Mouse (Mus musculus) myocyte (in vitro differentiated cells): ENCODE measurements around the gene Iffo2. TPM values are rescaled to one million over a fixed set of nuclear protein-coding genes. Genes with fewer than 3 reads are reported as not detected.

Source experiments
- H3K27me3 ChIP-seq: one replicate; pipeline ENCODE4 v1.6.1; 2011; ENCODE audit not compliant: control insufficient read depth, insufficient read depth, insufficient read length
- H3K36me3 ChIP-seq: one replicate; pipeline ENCODE4 v1.6.1; 2011; ENCODE audit not compliant: control insufficient read depth, insufficient read depth
- H3K4me2 ChIP-seq: one replicate; pipeline ENCODE4 v1.6.1; 2011; ENCODE audit warnings: low read depth, control low read depth
- H3K4me3 ChIP-seq: one replicate; pipeline ENCODE4 v1.5.1; 2011; ENCODE audit warnings: mild to moderate bottlenecking, control low read depth, moderate library complexity
- H3K79me2 ChIP-seq: one replicate; pipeline ENCODE4 v1.6.1; 2011; ENCODE audit not compliant: control insufficient read depth, insufficient read depth
- H3ac ChIP-seq: one replicate; pipeline ENCODE4 v1.6.1; 2011; ENCODE audit not compliant: control insufficient read depth, insufficient read length
- CEBPB ChIP-seq: IDR thresholded peaks from 2 replicates; pipeline ENCODE4 v1.6.1; 2011; ENCODE audit warnings: mild to moderate bottlenecking, moderate library complexity; ENCODE audit not compliant: poor library complexity, insufficient read depth, severe bottlenecking
- E2F4 ChIP-seq: IDR thresholded peaks from one replicate; pipeline ENCODE4 v1.6.1; 2011; ENCODE audit warnings: mild to moderate bottlenecking, control low read depth, moderate library complexity; ENCODE audit not compliant: insufficient read depth
- MAX ChIP-seq: IDR thresholded peaks from one replicate; pipeline ENCODE4 v1.6.1; 2011; ENCODE audit warnings: low read depth, mild to moderate bottlenecking, control low read depth
- MYOD1 ChIP-seq, 3 experiments: IDR thresholded peaks; one replicate each; pipeline ENCODE4 v1.6.1; 2011; ENCODE audit warnings: control low read depth in 2 of 3, low read depth in 2 of 3, mild to moderate bottlenecking in 2 of 3, moderate library complexity in 1 of 3; ENCODE audit not compliant: insufficient read length in 2 of 3, control insufficient read depth in 1 of 3
- MYOG ChIP-seq, 3 experiments: IDR thresholded peaks; one replicate each; pipeline ENCODE4 v1.6.1; 2011; ENCODE audit warnings: control low read depth in 2 of 3, low read depth in 2 of 3, mild to moderate bottlenecking in 2 of 3; ENCODE audit not compliant: insufficient read length in 2 of 3, control insufficient read depth in 1 of 3, insufficient read depth in 1 of 3
- POLR2A ChIP-seq: IDR thresholded peaks from one replicate; pipeline ENCODE4 v1.6.1; 2011; ENCODE audit warnings: low read depth, mild to moderate bottlenecking, control low read depth, moderate library complexity; ENCODE audit not compliant: insufficient read length
- POLR2AphosphoS2 ChIP-seq: IDR thresholded peaks from one replicate; pipeline ENCODE4 v1.6.1; 2011; ENCODE audit warnings: low read depth, control low read depth; ENCODE audit not compliant: insufficient read length
- REST ChIP-seq: IDR thresholded peaks from one replicate; pipeline ENCODE4 v1.6.1; 2011; ENCODE audit warnings: mild to moderate bottlenecking, control low read depth, moderate library complexity; ENCODE audit not compliant: insufficient read depth, insufficient read length
- SRF ChIP-seq: IDR thresholded peaks from one replicate; pipeline ENCODE4 v1.6.1; 2011; ENCODE audit warnings: low read depth; ENCODE audit not compliant: control insufficient read depth, insufficient read length
- TCF12 ChIP-seq: IDR thresholded peaks from one replicate; pipeline ENCODE4 v1.6.1; 2011; ENCODE audit warnings: mild to moderate bottlenecking, control low read depth; ENCODE audit not compliant: poor library complexity, insufficient read depth, severe bottlenecking
- TCF3 ChIP-seq: IDR thresholded peaks from one replicate; pipeline ENCODE4 v1.6.1; 2011; ENCODE audit warnings: low read depth, control low read depth; ENCODE audit not compliant: insufficient read length
- USF1 ChIP-seq: IDR thresholded peaks from one replicate; pipeline ENCODE4 v1.6.1; 2011; ENCODE audit warnings: low read depth, mild to moderate bottlenecking, control low read depth, moderate library complexity
- polyA plus RNA-seq: library from polyadenylated mRNA; unstranded; fragments of >200 nt; fragmentation: generic; extraction: Trizol; gene quantifications from one replicate; pipeline ENCODE4 v1.2.1, GENCODE M21; 2012; ENCODE audit warnings: missing spikeins

Iffo2 gene
- polyA plus RNA-seq, 1 experiment = 12.1 TPM

DNA sequence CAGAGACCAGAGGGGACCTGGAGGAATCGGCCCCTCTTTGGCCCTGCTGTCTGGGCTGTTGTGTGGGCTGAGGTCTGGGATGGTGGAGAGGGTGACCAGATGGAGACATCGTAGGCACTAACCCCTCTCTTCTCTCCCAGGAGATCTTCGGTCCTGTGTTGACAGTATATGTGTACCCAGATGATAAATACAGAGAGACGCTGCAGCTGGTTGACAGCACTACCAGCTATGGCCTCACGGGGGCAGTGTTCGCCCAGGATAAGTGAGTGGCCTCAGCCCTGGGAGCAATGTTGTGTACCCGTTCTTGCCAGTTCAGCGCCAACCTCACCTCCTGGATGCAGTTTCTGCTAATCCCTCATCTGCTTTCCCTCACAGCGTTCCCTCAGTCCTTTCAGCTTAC, 113.6 kb downstream of the Iffo2 start:
- no peak overlapping the region for H3K4me2 ChIP-seq
- H3K27me3 ChIP-seq = no peaks in the 10 kb centered on the region
- no peaks in the 10 kb centered on the region for H3K36me3 ChIP-seq
- no peaks in the 10 kb centered on the region for H3K79me2 ChIP-seq
- TF ChIP-seq POLR2A = no peak
- no peak for TF ChIP-seq E2F4
- TF ChIP-seq POLR2AphosphoS2 = no peak
- TF ChIP-seq TCF3 = no peak
- no peak for TF ChIP-seq MYOD1 (IDR thresholded peaks at IDR 0.05; ENCODE audit: control insufficient read depth in 1 of 3, insufficient read length in 2 of 3, low read depth in 2 of 3)
- TF ChIP-seq TCF12 = no peak
- no peak for TF ChIP-seq CEBPB
- TF ChIP-seq USF1 = no peak
- no peak for TF ChIP-seq MAX
- TF ChIP-seq SRF = no peak
- TF ChIP-seq MYOG (IDR thresholded peaks at IDR 0.05; ENCODE audit: control insufficient read depth in 1 of 3, insufficient read depth in 1 of 3, insufficient read length in 2 of 3, low read depth in 2 of 3) = no peak
- no peak for TF ChIP-seq REST
- H3ac ChIP-seq = no peak overlapping the region
- no peak overlapping the region for H3K4me3 ChIP-seq

DNA sequence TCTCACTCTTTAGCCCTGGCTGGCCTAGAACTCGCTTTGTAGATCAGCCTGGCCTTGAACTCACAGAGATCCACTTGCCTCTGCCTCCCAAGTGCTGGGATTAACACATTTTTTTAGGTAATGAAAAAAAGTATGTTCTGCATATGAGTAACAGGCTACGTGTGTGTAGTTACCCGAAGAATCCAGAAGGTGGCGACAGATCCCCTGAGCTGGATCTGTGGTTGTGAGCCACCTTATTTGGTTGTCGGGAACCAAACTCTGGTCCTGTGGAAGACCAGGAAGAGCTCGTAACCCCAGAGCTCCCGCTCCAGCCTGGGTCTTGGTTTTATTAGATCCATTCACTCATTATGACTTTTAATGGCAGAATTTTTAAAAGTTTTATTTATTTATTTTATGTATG, 116.6 kb downstream of the Iffo2 start:
- no peak overlapping the region for H3K4me2 ChIP-seq
- H3K36me3 ChIP-seq = no peaks in the 10 kb centered on the region
- H3ac ChIP-seq = no peak overlapping the region
- H3K27me3 ChIP-seq = no peaks in the 10 kb centered on the region
- H3K4me3 ChIP-seq = no peak overlapping the region
- TF ChIP-seq POLR2AphosphoS2 (no peak), MYOD1 (IDR thresholded peaks at IDR 0.05; ENCODE audit: control insufficient read depth in 1 of 3, insufficient read length in 2 of 3, low read depth in 2 of 3) (no peak), MAX (no peak), E2F4 (no peak), REST (no peak), TCF3 (no peak), TCF12 (no peak), MYOG (IDR thresholded peaks at IDR 0.05; ENCODE audit: control insufficient read depth in 1 of 3, insufficient read depth in 1 of 3, insufficient read length in 2 of 3, low read depth in 2 of 3) (no peak), POLR2A (no peak), CEBPB (no peak), USF1 (no peak), SRF (no peak)
- H3K79me2 ChIP-seq = no peaks in the 10 kb centered on the region

DNA sequence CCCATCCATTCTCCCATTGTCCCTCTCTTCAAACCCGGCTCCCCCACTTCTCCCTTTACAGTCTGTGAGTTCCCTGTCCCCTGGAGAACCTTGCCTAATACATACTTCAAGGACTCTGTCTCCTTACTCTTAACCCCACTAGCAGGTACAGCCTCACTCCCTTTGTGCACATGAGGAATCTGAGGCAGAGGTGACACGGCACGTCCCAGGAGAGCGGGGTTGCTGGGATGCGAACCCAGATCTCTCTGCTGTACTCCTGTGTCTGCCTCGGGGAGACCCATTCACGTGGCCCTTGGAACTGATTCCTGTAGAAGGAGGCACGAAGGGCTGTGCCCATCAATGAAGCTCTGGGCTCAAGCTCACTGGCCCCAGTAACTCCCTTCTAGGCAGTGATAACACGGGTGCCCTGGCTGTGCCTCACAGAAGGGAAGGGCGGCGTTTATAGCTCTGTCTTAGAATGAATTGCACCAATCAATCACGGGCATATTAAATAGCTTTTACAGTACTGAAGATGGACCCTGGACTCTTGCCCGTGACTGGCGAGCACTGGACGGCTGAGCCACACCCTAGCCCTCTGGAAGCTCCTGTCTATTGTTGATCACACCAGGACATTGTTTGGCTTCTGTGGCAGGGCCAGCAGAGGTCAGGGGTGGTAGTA, 119.9 kb downstream of the Iffo2 start:
- Histone ChIP-seq H3K27me3 (no peaks in the 10 kb centered on the region), H3K79me2 (no peaks in the 10 kb centered on the region), H3K4me2 (no peak overlapping the region), H3K4me3 (no peak overlapping the region), H3ac (no peak overlapping the region), H3K36me3 (no peaks in the 10 kb centered on the region)
- no peak for TF ChIP-seq TCF12
- TF ChIP-seq USF1 = no peak
- no peak for TF ChIP-seq POLR2A
- no peak for TF ChIP-seq MYOG (IDR thresholded peaks at IDR 0.05; ENCODE audit: control insufficient read depth in 1 of 3, insufficient read depth in 1 of 3, insufficient read length in 2 of 3, low read depth in 2 of 3)
- TF ChIP-seq E2F4 = no peak
- no peak for TF ChIP-seq CEBPB
- no peak for TF ChIP-seq TCF3
- no peak for TF ChIP-seq SRF
- no peak for TF ChIP-seq REST
- TF ChIP-seq MYOD1 (IDR thresholded peaks at IDR 0.05; ENCODE audit: control insufficient read depth in 1 of 3, insufficient read length in 2 of 3, low read depth in 2 of 3) = no peak
- no peak for TF ChIP-seq MAX
- no peak for TF ChIP-seq POLR2AphosphoS2

DNA sequence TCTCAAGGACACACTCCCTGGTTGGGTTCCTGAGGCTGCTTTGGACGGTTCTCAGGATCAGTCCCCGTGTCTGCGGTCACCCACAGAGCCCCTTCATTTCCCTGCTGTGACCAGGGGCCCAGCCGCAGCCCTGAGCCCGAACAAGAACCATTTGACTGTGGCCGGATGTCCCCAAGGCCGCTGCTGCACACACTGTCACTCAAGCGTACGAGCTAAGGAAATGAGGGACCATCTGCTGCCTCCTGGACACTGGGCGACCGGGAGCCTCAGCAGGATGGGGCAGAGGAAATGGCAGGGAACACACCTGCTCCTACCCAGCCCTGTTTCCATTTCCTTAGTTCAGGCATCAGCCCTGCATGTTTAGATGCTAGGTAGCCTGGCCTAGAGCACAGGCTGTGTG, 120.6 kb downstream of the Iffo2 start:
- no peak for TF ChIP-seq SRF
- no peak for TF ChIP-seq POLR2AphosphoS2
- TF ChIP-seq E2F4 = no peak
- TF ChIP-seq POLR2A = no peak
- TF ChIP-seq CEBPB = no peak
- no peak for TF ChIP-seq MYOD1 (IDR thresholded peaks at IDR 0.05; ENCODE audit: control insufficient read depth in 1 of 3, insufficient read length in 2 of 3, low read depth in 2 of 3)
- no peak for TF ChIP-seq MYOG (IDR thresholded peaks at IDR 0.05; ENCODE audit: control insufficient read depth in 1 of 3, insufficient read depth in 1 of 3, insufficient read length in 2 of 3, low read depth in 2 of 3)
- TF ChIP-seq REST = no peak
- TF ChIP-seq TCF12 = no peak
- TF ChIP-seq MAX = no peak
- TF ChIP-seq TCF3 = no peak
- no peak for TF ChIP-seq USF1
- no peaks in the 10 kb centered on the region for H3K27me3 ChIP-seq
- H3K4me2 ChIP-seq = no peak overlapping the region
- H3K79me2 ChIP-seq = no peaks in the 10 kb centered on the region
- no peak overlapping the region for H3K4me3 ChIP-seq
- no peaks in the 10 kb centered on the region for H3K36me3 ChIP-seq
- no peak overlapping the region for H3ac ChIP-seq
